Mouse (Mus musculus) cortical plate, adult 2 months (tissue): ENCODE measurements at regions not wholly inside any gene's neighbourhood (a gene's known extent, or its start where the extent isn't known, plus 50 kb on each side); places are given as distances from the start of the nearest gene placed in this dataset.

ENCODE experiments used
- CTCF ChIP-seq: fragments of 200-500 bp; IDR thresholded peaks from 2 replicates; pipeline ENCODE4 v1.5.1; 2011; ENCODE audit warnings: mild to moderate bottlenecking, control low read depth, low read length; ENCODE audit not compliant: insufficient read depth; ENCODE audit errors: extremely low read depth
- POLR2A ChIP-seq: fragments of 200-500 bp; IDR thresholded peaks from 2 replicates; pipeline ENCODE4 v1.6.1; 2011; ENCODE audit warnings: mild to moderate bottlenecking, low read length, control low read depth; ENCODE audit not compliant: insufficient read depth; ENCODE audit errors: extremely low read depth

DNA sequence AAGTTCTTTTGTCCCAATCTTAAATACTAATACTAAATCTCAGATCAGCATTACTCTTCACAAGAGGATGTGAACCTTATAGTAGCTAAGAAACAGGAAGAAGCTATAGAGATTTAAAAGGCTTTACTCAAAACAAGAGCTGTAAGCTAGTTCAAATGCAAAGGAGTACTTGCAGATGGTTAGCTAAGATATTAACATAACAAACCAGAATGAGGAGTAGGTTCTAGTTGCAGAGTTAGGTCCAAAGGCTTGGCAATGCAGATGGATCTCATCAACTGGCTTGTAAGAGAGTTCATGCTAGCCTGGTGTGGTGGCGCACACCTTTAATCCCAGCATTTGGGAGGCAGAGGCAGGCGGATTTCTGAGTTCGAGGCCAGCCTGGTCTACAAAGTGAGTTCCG lies 59.0 kb upstream of the Mms22l start:
- TF ChIP-seq CTCF (no peak), POLR2A (no peak)
